Mouse (Mus musculus): ENCODE data around the gene Edaradd. TPM values are rescaled to one million over a fixed set of nuclear protein-coding genes. Genes with fewer than 3 reads are reported as not detected.

Edaradd gene
- 0.57 and 0.66 TPM in 2 replicates for polyA plus RNA-seq (2016; fragmentation: Nextera tagmentation; extraction: Ambion mirVana)

DNA sequence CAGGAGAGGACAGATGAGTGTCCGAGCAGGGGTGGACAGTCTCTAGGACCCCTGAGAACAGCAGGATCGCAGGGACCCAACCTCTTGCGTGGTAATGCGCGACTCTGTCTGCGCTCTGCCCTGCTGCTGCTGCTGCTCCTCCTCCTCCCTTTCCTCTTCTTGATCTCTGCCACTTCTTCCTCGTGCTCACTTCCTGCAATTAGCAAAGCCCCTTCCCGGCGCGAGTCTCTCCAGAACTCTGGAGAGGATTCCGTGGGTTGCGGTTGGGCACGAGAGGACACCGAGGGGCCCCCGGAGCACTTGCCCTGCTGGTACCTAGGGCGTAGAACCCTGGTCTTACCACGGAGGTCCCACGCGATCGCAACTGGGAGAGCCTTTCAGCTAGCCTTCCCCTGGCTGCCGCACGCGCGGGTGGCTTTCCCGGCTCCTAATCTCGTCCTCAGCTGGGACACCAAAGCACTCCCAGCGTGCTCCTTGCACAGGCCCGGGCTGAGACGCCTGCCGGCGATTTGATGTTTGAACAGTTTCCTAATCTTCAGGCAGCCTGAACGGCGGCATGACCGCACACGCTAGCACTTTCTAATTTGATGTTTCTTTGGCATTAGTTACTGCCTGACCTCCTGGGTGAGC is at the start of gene Edaradd:
TSS of gene Edaradd (minus strand) at position 484 of the 630 bp plus-strand sequence.
- Histone ChIP-seq H3K36me3 (no peaks in the 10 kb centered on the region), H3K27me3 (replicated peaks) (peaks cover 36% of the 10 kb centered on the region), H3K27ac (ENCODE audit: poor library complexity, severe bottlenecking) (no peak within 1 kb of the TSS), H3K4me1 (replicated peaks) (no peaks in the 10 kb centered on the region), H3K4me3 (peak within 1 kb of the TSS; percentile 58), H3K9me3 (replicated peaks) (no peaks in the 10 kb centered on the region), H3K4me2 (peak within 1 kb of the TSS; percentile 94), H3K9ac (peak within 1 kb of the TSS; percentile 73)
- peak; percentile 63 for ATAC-seq (ENCODE audit: insufficient number of reproducible peaks, low FRiP score)
- under 1% methylated on average over 35 of the region's 35 CpGs for WGBS

DNA sequence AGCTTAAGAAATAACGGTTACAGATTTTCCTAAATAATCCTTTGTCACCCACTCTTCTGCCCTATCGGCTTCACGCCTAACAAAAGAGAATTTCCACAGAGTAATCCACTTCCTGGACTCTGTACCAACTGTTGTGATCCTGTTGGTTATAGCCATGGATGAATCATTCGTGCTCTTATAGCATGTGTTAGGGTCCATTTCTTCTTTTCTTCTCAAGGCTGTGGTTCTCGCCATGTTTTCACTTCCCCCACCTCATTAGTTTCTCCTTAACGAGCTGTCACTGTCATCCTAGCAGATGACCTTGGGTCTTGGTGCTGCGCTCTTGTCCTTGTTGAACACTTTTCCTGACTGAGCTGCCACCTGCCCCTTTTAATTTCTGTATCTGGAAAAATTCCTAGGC is 49.5 kb upstream of the Edaradd start:
- no peak overlapping the region for H3K4me3 ChIP-seq
- H3K27ac ChIP-seq (ENCODE audit: poor library complexity, severe bottlenecking) = no peak overlapping the region
- H3K4me2 ChIP-seq = no peak overlapping the region
- no peak for ATAC-seq (ENCODE audit: insufficient number of reproducible peaks, low FRiP score)
- 72% methylated on average over 7 of the region's 7 CpGs for WGBS
- H3K9ac ChIP-seq = no peak overlapping the region
- no peaks in the 10 kb centered on the region for H3K27me3 ChIP-seq (replicated peaks)
- peaks cover 5% of the 10 kb centered on the region for H3K4me1 ChIP-seq (replicated peaks)
- no peaks in the 10 kb centered on the region for H3K36me3 ChIP-seq
- no peaks in the 10 kb centered on the region for H3K9me3 ChIP-seq (replicated peaks)

DNA sequence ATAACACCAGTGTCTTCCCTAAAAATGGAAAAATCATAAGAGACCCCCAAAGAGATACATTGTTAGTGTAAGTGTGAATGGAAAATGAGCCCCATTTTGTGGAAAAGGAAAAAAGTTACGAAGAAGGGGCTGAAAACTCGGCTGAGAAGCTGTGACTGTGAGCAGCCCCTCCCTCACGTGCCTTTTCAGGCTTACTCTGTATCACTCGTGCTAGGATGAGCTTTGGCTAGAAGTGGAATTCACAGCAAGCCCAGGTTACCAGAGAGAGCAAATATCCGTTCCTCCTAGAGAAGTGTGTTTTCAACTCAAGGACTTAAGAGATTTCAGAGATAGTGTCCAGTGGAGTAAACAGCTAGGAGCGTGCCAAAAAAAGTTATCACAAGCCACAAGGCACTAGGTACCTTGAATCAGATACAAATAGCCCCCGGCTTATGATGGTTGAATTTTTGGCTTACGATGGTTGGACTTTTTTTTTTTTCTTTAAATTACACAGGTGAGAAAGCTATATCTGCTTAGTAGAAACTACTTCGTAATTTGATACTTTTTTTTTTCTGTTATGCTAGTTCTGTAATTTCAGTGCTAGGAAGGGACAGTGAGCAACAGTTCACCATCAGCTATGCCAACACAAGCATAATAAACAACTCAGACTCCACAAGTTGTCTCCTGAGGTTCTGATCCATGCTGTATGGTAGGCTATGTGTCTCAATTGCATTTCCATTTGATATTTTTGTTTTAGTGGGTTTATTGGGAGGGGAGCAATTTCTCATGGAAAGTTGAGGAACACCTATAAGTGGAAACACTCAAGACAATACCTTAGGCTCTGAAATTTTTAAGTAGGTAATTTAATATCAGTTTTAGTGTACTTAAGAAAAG is 48.6 kb upstream of the Edaradd start:
- 60% methylated on average over 9 of the region's 9 CpGs for WGBS
- Histone ChIP-seq H3K9ac (no peak overlapping the region), H3K4me3 (no peak overlapping the region), H3K27ac (ENCODE audit: poor library complexity, severe bottlenecking) (no peak overlapping the region), H3K27me3 (replicated peaks) (no peaks in the 10 kb centered on the region), H3K4me2 (no peak overlapping the region), H3K36me3 (no peaks in the 10 kb centered on the region), H3K4me1 (replicated peaks) (peaks cover 5% of the 10 kb centered on the region), H3K9me3 (replicated peaks) (no peaks in the 10 kb centered on the region)
- no peak for ATAC-seq (ENCODE audit: insufficient number of reproducible peaks, low FRiP score)

DNA sequence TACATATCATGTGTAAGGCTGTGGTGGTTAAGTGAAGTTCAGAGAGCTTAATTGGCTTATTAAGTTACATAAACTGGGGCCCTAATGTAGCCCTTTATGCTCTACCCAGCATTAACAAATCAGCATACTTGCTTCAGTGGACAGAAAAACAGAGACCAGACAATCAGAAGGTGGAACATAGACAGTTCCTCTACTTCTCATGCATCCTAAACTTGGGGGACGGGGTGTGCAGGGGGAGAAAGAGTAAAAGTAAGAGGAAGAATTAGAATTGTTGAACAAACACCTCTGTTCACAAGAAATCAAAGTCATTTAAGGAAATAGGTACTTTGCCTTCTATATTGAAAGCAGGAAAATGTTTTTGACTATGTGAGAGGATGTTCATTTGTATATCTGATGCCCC is 47.7 kb upstream of the Edaradd start:
- Histone ChIP-seq H3K9ac (no peak overlapping the region), H3K27me3 (replicated peaks) (no peaks in the 10 kb centered on the region), H3K27ac (ENCODE audit: poor library complexity, severe bottlenecking) (no peak overlapping the region), H3K4me1 (replicated peaks) (peaks cover 5% of the 10 kb centered on the region), H3K4me3 (no peak overlapping the region), H3K9me3 (replicated peaks) (no peaks in the 10 kb centered on the region), H3K4me2 (no peak overlapping the region), H3K36me3 (no peaks in the 10 kb centered on the region)
- ATAC-seq (ENCODE audit: insufficient number of reproducible peaks, low FRiP score) = no peak
- 71% methylated on average over 1 of the region's 1 CpGs for WGBS

DNA sequence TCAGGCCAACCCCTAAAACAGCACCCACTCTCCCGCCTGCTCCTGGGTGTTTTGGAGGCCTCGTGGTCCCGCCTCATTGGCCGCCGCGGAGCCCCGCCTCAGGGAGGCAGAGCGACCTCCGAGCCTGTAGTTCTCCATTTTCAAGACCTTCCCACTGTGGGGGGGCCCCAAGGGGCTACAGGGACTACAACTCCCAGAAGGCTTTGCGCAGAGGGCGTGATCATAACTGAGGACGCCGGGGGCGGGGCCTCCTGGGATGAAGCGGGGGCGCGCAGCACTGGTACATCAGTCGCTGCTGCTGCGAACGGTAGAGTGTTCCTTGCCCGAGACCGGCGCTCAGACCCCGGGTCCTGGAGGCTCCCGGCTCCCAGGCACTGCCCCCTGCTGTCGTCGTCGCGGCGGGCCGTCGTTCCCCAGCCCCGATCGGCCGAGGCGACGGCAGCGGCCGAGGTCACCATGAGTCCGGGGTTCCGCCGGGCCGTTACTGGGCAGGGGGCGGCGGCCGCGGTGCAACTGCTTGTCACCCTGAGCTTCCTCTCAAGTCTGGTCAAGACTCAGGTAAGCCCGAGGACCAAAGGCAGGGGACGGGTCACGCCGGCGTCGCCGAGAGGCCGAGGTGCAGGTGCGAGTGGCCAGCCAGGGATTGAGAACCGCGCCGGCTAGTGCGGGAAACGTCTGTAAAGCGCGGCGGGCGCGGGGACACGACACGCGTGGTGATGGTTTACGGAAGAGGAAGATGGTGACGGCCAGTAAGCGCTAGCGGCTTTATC is 45.6 kb upstream of the Edaradd start, which contains the start of gene Ero1lb:
TSS of gene Ero1lb (plus strand) at position 254 of the 770 bp plus-strand sequence.
- no peak within 1 kb of the TSS for H3K27ac ChIP-seq (ENCODE audit: poor library complexity, severe bottlenecking)
- peak; percentile 99 for ATAC-seq (ENCODE audit: insufficient number of reproducible peaks, low FRiP score)
- under 1% methylated on average over 73 of the region's 73 CpGs for WGBS

DNA sequence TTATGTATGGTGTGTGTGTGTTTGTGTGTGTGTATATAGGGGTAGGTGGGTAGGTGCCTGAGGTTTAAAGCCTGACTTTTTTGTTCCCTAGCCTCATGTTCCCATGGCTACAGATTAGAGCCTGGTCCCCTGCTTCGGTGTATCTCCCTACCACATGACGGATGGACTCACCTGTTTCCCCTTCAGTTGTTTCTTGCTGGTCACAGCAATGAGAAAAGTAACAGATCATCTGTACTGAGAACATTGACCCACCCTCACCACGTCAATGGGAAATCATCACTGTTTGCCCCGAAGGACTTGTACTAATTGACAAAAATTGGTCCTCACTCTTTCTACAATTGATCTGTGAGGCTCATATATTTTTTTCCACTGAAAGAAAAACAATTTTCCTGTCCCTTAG is 42.0 kb upstream of the Edaradd start:
- no peak for ATAC-seq (ENCODE audit: insufficient number of reproducible peaks, low FRiP score)
- 84% methylated on average over 4 of the region's 4 CpGs for WGBS
- no peak overlapping the region for H3K9ac ChIP-seq
- no peaks in the 10 kb centered on the region for H3K27me3 ChIP-seq (replicated peaks)
- no peaks in the 10 kb centered on the region for H3K36me3 ChIP-seq
- no peaks in the 10 kb centered on the region for H3K9me3 ChIP-seq (replicated peaks)
- no peak overlapping the region for H3K27ac ChIP-seq (ENCODE audit: poor library complexity, severe bottlenecking)
- H3K4me3 ChIP-seq = no peak overlapping the region
- no peak overlapping the region for H3K4me2 ChIP-seq
- H3K4me1 ChIP-seq (replicated peaks) = peaks cover 5% of the 10 kb centered on the region

More for the DNA sequence above, 45.6 kb upstream of the Edaradd start, which contains the start of gene Ero1lb:
- peaks cover 5% of the 10 kb centered on the region for H3K4me1 ChIP-seq (replicated peaks)
- peak within 1 kb of the TSS; percentile 75 for H3K4me3 ChIP-seq
- no peaks in the 10 kb centered on the region for H3K36me3 ChIP-seq
- H3K27me3 ChIP-seq (replicated peaks) = no peaks in the 10 kb centered on the region
- H3K9ac ChIP-seq = peak within 1 kb of the TSS; percentile 79
- H3K9me3 ChIP-seq (replicated peaks) = no peaks in the 10 kb centered on the region
- H3K4me2 ChIP-seq = peak within 1 kb of the TSS; percentile 79

DNA sequence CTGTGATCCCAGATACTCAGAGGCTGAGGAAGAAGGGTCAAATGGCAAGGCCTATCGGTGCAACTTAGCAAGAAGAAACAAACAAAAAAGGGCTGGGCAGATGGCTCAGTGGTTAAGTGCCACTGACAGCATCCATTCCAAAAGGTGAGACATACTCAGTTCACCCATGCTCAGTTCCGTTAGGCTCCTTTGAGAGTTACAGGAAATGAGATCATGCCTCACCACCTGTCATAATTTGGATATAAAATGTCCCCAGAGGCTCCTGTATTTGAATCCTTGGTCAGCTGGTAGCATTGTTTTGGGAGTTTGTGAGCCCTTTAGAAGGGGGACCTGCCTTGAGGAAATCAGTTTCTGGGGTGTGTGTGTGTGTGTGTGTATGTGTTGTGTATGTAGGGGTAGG is 41.5 kb upstream of the Edaradd start:
- Histone ChIP-seq H3K27ac (ENCODE audit: poor library complexity, severe bottlenecking) (no peak overlapping the region), H3K4me2 (no peak overlapping the region), H3K4me3 (no peak overlapping the region), H3K4me1 (replicated peaks) (peaks cover 5% of the 10 kb centered on the region), H3K9ac (no peak overlapping the region), H3K27me3 (replicated peaks) (no peaks in the 10 kb centered on the region), H3K36me3 (no peaks in the 10 kb centered on the region), H3K9me3 (replicated peaks) (no peaks in the 10 kb centered on the region)
- ATAC-seq (ENCODE audit: insufficient number of reproducible peaks, low FRiP score) = no peak
- 56% methylated on average over 2 of the region's 2 CpGs for WGBS

DNA sequence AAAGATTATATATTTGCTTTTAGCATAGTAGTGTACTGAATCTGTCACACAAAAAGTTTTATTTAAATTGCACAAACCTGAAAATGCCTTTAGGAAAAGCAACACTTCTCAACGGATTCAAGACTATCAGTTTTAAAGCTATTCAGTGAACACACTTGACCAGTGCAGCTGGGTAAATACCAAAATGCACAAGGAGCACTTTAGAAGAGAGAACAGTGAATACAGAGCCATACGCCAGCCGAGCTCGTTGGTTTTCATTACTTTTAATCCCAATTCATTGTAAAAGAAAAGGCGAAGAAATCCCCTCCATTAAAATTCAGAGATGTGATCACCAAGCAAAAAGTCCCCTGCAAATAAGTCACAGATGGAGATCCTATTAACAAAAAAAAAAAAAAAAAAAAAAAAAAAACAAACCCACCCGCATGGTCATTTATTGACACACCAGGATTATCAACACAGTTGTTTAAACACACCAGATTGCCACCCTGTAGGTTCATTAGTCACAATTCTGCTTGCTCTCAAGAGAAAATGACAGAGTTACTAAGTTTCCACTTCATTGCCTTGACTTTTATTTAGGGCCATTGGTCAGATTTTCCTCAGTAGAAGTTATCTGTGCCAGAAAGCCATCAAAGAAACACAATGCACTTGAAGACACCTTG is 39.4 kb upstream of the Edaradd start:
- no peak overlapping the region for H3K4me3 ChIP-seq
- no peaks in the 10 kb centered on the region for H3K27me3 ChIP-seq (replicated peaks)
- no peaks in the 10 kb centered on the region for H3K4me1 ChIP-seq (replicated peaks)
- 72% methylated on average over 6 of the region's 6 CpGs for WGBS
- H3K36me3 ChIP-seq = no peaks in the 10 kb centered on the region
- H3K4me2 ChIP-seq = no peak overlapping the region
- no peak for ATAC-seq (ENCODE audit: insufficient number of reproducible peaks, low FRiP score)
- H3K27ac ChIP-seq (ENCODE audit: poor library complexity, severe bottlenecking) = no peak overlapping the region
- no peak overlapping the region for H3K9ac ChIP-seq
- no peaks in the 10 kb centered on the region for H3K9me3 ChIP-seq (replicated peaks)

DNA sequence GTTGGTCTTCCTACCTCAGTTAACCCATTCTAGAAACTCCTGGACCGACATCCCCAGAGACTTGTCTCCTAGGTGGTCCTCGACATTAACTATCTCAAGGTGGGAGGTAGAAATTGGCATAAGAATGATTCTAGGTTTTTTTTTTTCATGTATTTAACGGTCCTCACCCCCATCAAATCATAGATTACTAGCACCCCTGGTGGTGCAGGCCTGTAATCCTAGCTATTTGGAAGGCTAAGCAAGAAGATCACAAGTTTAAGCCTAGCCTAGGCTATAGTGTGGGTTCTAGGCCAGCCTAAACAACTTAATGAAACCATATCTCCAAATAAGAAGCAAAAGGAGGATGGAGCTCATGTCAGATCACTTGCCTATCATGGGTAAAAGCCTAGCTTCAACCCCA is 38.8 kb upstream of the Edaradd start:
- Histone ChIP-seq H3K9ac (no peak overlapping the region), H3K27me3 (replicated peaks) (peaks cover 3% of the 10 kb centered on the region; the same call in 1 of the 2 replicates), H3K9me3 (replicated peaks) (no peaks in the 10 kb centered on the region), H3K4me1 (replicated peaks) (no peaks in the 10 kb centered on the region), H3K27ac (ENCODE audit: poor library complexity, severe bottlenecking) (no peak overlapping the region), H3K4me2 (no peak overlapping the region), H3K4me3 (no peak overlapping the region), H3K36me3 (no peaks in the 10 kb centered on the region)
- ATAC-seq (ENCODE audit: insufficient number of reproducible peaks, low FRiP score) = no peak
- WGBS = 60% methylated on average over 3 of the region's 3 CpGs

DNA sequence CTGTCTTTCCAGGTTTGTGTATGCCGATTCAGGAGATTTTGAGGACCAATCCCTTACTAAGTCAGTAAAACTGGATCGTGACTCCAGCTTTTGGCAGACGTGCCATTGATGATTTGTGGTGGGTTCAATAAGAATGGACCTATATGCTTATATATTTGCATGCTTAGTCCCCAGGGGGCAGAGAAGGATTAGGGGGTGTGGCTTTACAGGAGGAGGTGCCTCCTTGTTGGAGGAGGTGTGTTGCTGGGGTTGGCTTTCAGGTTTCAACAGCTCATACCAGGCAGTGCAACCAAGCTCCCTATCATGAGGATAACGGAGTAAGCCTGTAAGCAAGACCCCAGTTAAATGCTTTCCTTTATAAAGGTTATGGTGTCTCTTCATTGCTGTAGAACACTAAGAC is 34.0 kb upstream of the Edaradd start:
- H3K4me3 ChIP-seq = no peak overlapping the region

More for the DNA sequence above, 34.0 kb upstream of the Edaradd start:
- no peak for ATAC-seq (ENCODE audit: insufficient number of reproducible peaks, low FRiP score)
- Histone ChIP-seq H3K9me3 (replicated peaks) (no peaks in the 10 kb centered on the region), H3K4me1 (replicated peaks) (no peaks in the 10 kb centered on the region), H3K9ac (no peak overlapping the region), H3K27ac (ENCODE audit: poor library complexity, severe bottlenecking) (no peak overlapping the region), H3K36me3 (no peaks in the 10 kb centered on the region), H3K4me2 (no peak overlapping the region), H3K27me3 (replicated peaks) (peaks cover 3% of the 10 kb centered on the region; the same call in 1 of the 2 replicates)
- 52% methylated on average over 4 of the region's 4 CpGs for WGBS
